Mouse (Mus musculus) CH12.LX (cell line): ENCODE results near the gene Ndufb8. TPM values are rescaled to one million over a fixed set of nuclear protein-coding genes. Genes with fewer than 3 reads are reported as not detected.
A peak's percentile ranks its signal among the peaks of the same experiment; 100 is the strongest.

Source experiments
- DNase-seq: peaks from one replicate; pipeline ENCODE4 v3.0.0-alpha.2; 2013; ENCODE audit errors: extremely low read depth
- H3K27ac ChIP-seq: 2 replicates; pipeline ENCODE4 v1.5.1; 2012; ENCODE audit warnings: low read depth, mild to moderate bottlenecking, control low read depth, moderate library complexity; ENCODE audit not compliant: insufficient read depth
- H3K27me3 ChIP-seq: replicated peaks from 2 replicates; pipeline ENCODE3; 2012; ENCODE audit warnings: inconsistent platforms
- H3K36me3 ChIP-seq, 2 experiments: replicated peaks in 1 of 2; 2 replicates each; pipeline versions ENCODE3 to v1.6.1; 2012; ENCODE audit warnings: inconsistent platforms in 1 of 2, low read length in 1 of 2, mild to moderate bottlenecking in 1 of 2, mixed read lengths in 1 of 2, moderate library complexity in 1 of 2; ENCODE audit not compliant: control insufficient read depth in 1 of 2, insufficient read depth in 1 of 2
- H3K4me1 ChIP-seq, 2 experiments: 2 replicates each; pipeline ENCODE4 v1.6.1; 2012; ENCODE audit warnings: inconsistent platforms in 1 of 2, moderate library complexity in 1 of 2; ENCODE audit not compliant: insufficient read depth in 2 of 2, control insufficient read depth in 1 of 2
- H3K4me2 ChIP-seq: 2 replicates; pipeline ENCODE4 v1.6.1; 2012; ENCODE audit warnings: low read depth, mild to moderate bottlenecking, control low read depth; ENCODE audit not compliant: poor library complexity, insufficient read depth, severe bottlenecking
- H3K4me3 ChIP-seq, 3 experiments: fragments of 150-350 bp in 1 of 3; sonication (generic) in 1 of 3; replicated peaks in 1 of 3; 2 replicates each; pipeline versions ENCODE3 to v1.5.1; 2011 to 2012; ENCODE audit warnings: low read depth in 2 of 3, low read length in 2 of 3, mild to moderate bottlenecking in 2 of 3, moderate library complexity in 2 of 3, control low read depth in 1 of 3, improper control_type of control experiment in 1 of 3, inconsistent platforms in 1 of 3, mixed read lengths in 1 of 3; ENCODE audit not compliant: poor library complexity in 1 of 3
- H3K79me2 ChIP-seq: replicated peaks from 2 replicates; pipeline ENCODE4 v1.6.1; 2012; ENCODE audit warnings: mild to moderate bottlenecking, moderate library complexity; ENCODE audit not compliant: control insufficient read depth, poor library complexity, insufficient read depth, severe bottlenecking; ENCODE audit errors: extremely low read depth
- H3K9ac ChIP-seq: 2 replicates; pipeline ENCODE4 v1.6.1; 2012; ENCODE audit warnings: low read depth, mild to moderate bottlenecking, control low read depth, moderate library complexity; ENCODE audit not compliant: insufficient read depth
- H3K9me3 ChIP-seq: replicated peaks from 2 replicates; pipeline ENCODE3; 2012; ENCODE audit warnings: low read length, inconsistent platforms, mixed read lengths
- BHLHE40 ChIP-seq: IDR thresholded peaks from 2 replicates; pipeline ENCODE4 v1.6.1; 2011; ENCODE audit warnings: mild to moderate bottlenecking, low read depth, low read length, improper control_type of control experiment
- CTCF ChIP-seq, 2 experiments: IDR thresholded peaks in 1 of 2; conservative IDR thresholded peaks in 1 of 2; 2 replicates each; pipeline ENCODE4 v1.5.1; 2011 to 2012; ENCODE audit warnings: low read depth in 2 of 2, low read length in 2 of 2, improper control_type of control experiment in 1 of 2, inconsistent platforms in 1 of 2, mild to moderate bottlenecking in 1 of 2, moderate library complexity in 1 of 2
- E2F4 ChIP-seq: IDR thresholded peaks from 2 replicates; pipeline ENCODE4 v1.6.1; 2011; ENCODE audit warnings: low read depth, low read length, improper control_type of control experiment; ENCODE audit not compliant: insufficient replicate concordance
- EP300 ChIP-seq: IDR thresholded peaks from 2 replicates; pipeline ENCODE4 v1.6.1; 2011; ENCODE audit warnings: low read length, improper control_type of control experiment
- ETS1 ChIP-seq: conservative IDR thresholded peaks from 2 replicates; pipeline ENCODE4 v1.6.1; 2012; ENCODE audit warnings: low read depth, mild to moderate bottlenecking, inconsistent platforms, low read length, improper control_type of control experiment, moderate library complexity
- GABPA ChIP-seq: IDR thresholded peaks from 2 replicates; pipeline ENCODE4 v1.6.1; 2012; ENCODE audit warnings: low read depth, low read length, improper control_type of control experiment, inconsistent platforms; ENCODE audit not compliant: insufficient replicate concordance
- IRF4 ChIP-seq: IDR thresholded peaks from 2 replicates; pipeline ENCODE4 v1.6.1; 2014; ENCODE audit warnings: low read depth, mild to moderate bottlenecking, inconsistent platforms, low read length, improper control_type of control experiment
- JUN ChIP-seq: IDR thresholded peaks from 2 replicates; pipeline ENCODE4 v1.6.1; 2011; ENCODE audit warnings: low read depth, mild to moderate bottlenecking, low read length, improper control_type of control experiment, moderate library complexity; ENCODE audit not compliant: insufficient read depth
- JUND ChIP-seq: conservative IDR thresholded peaks from 2 replicates; pipeline ENCODE4 v1.6.1; 2011; ENCODE audit warnings: low read depth, low read length, improper control_type of control experiment
- KAT2A ChIP-seq: IDR thresholded peaks from 2 replicates; pipeline ENCODE4 v1.6.1; 2012; ENCODE audit warnings: low read length, improper control_type of control experiment, inconsistent platforms; ENCODE audit not compliant: insufficient replicate concordance
- MAX ChIP-seq: IDR thresholded peaks from 2 replicates; pipeline ENCODE4 v1.6.1; 2011; ENCODE audit warnings: low read length, improper control_type of control experiment
- MAZ ChIP-seq: IDR thresholded peaks from 2 replicates; pipeline ENCODE4 v1.6.1; 2012; ENCODE audit warnings: low read depth, mild to moderate bottlenecking, inconsistent platforms, low read length, improper control_type of control experiment, moderate library complexity
- MEF2A ChIP-seq: IDR thresholded peaks from 2 replicates; pipeline ENCODE4 v1.6.1; 2014; ENCODE audit warnings: low read depth, mild to moderate bottlenecking, inconsistent platforms, low read length, improper control_type of control experiment, borderline replicate concordance
- MYC ChIP-seq: IDR thresholded peaks from 2 replicates; pipeline ENCODE4 v1.6.1; 2011; ENCODE audit warnings: low read depth, mild to moderate bottlenecking, improper control_type of control experiment, low read length
- NELFE ChIP-seq: IDR thresholded peaks from 2 replicates; pipeline ENCODE4 v1.6.1; 2011; ENCODE audit warnings: low read depth, low read length, improper control_type of control experiment
- POLR2A ChIP-seq: IDR thresholded peaks from 2 replicates; pipeline ENCODE4 v1.6.1; 2011; ENCODE audit warnings: low read depth, mild to moderate bottlenecking, improper control_type of control experiment, low read length
- POLR2AphosphoS2 ChIP-seq: IDR thresholded peaks from 2 replicates; pipeline ENCODE4 v1.6.1; 2011; ENCODE audit warnings: low read depth, low read length, improper control_type of control experiment
- RAD21 ChIP-seq: IDR thresholded peaks from 2 replicates; pipeline ENCODE4 v1.6.1; 2011; ENCODE audit warnings: low read depth, mild to moderate bottlenecking, low read length, improper control_type of control experiment, moderate library complexity
- RCOR1 ChIP-seq: conservative IDR thresholded peaks from 2 replicates; pipeline ENCODE4 v1.6.1; 2012; ENCODE audit warnings: low read depth, mild to moderate bottlenecking, inconsistent platforms, low read length, improper control_type of control experiment
- SIN3A ChIP-seq: IDR thresholded peaks from 2 replicates; pipeline ENCODE4 v1.6.1; 2012; ENCODE audit warnings: low read length, improper control_type of control experiment, inconsistent platforms
- SMC3 ChIP-seq: IDR thresholded peaks from 2 replicates; pipeline ENCODE4 v1.6.1; 2011; ENCODE audit warnings: low read depth, low read length, improper control_type of control experiment
- TBP ChIP-seq: conservative IDR thresholded peaks from 2 replicates; pipeline ENCODE4 v1.6.1; 2011; ENCODE audit warnings: low read depth, low read length, improper control_type of control experiment
- TCF12 ChIP-seq: IDR thresholded peaks from 2 replicates; pipeline ENCODE4 v1.6.1; 2014; ENCODE audit warnings: low read depth, mild to moderate bottlenecking, inconsistent platforms, low read length, improper control_type of control experiment
- UBTF ChIP-seq: IDR thresholded peaks from 2 replicates; pipeline ENCODE4 v1.6.1; 2012; ENCODE audit warnings: low read depth, mild to moderate bottlenecking, inconsistent platforms, low read length, improper control_type of control experiment, moderate library complexity
- USF1 ChIP-seq: IDR thresholded peaks from 2 replicates; pipeline ENCODE4 v1.6.1; 2014; ENCODE audit warnings: low read depth, mild to moderate bottlenecking, inconsistent platforms, low read length, improper control_type of control experiment
- USF2 ChIP-seq: conservative IDR thresholded peaks from 2 replicates; pipeline ENCODE4 v1.6.1; 2011; ENCODE audit warnings: low read depth, low read length, improper control_type of control experiment
- ZC3H11A ChIP-seq: IDR thresholded peaks from 2 replicates; pipeline ENCODE4 v1.6.1; 2012; ENCODE audit warnings: low read depth, mild to moderate bottlenecking, inconsistent platforms, low read length, improper control_type of control experiment
- ZMIZ1 ChIP-seq: IDR thresholded peaks from 2 replicates; pipeline ENCODE4 v1.6.1; 2012; ENCODE audit warnings: low read depth, mild to moderate bottlenecking, inconsistent platforms, low read length, improper control_type of control experiment
- ZNF384 ChIP-seq: IDR thresholded peaks from 2 replicates; pipeline ENCODE4 v1.6.1; 2012; ENCODE audit warnings: low read depth, low read length, improper control_type of control experiment, inconsistent platforms
- dilution Hi-C: fragments of 300-500 bp; cut with MboI; formaldehyde crosslinking; loops from 2 replicates; pipeline ENCODE4 v1.14.3; 2020; ENCODE audit warnings: low sequenced_read_pairs; ENCODE audit not compliant: extremely low pct_unique_long_range_greater_than_20kb, extremely low pct_ligation_motif_present
- in situ Hi-C: fragments of 300-500 bp; cut with MboI; formaldehyde crosslinking; loops from 3 replicates; pipeline ENCODE4 v1.14.3; 2019; ENCODE audit warnings: low sequenced_read_pairs, low pct_ligation_motif_present, low pct_unique_long_range_greater_than_20kb, mixed read lengths
- polyA plus RNA-seq: library from polyadenylated mRNA; unstranded; fragments of >175 nt; gene quantifications from 2 replicates; pipeline ENCODE4 v1.2.1, GENCODE M21; 2012; ENCODE audit warnings: low read depth; ENCODE audit not compliant: insufficient read length
- total RNA-seq, 2 experiments: library from RNA; depleted of rRNA; stranded (reverse); fragments of 300-350 nt in 1 of 2; fragments of >200 nt in 1 of 2; gene quantifications; 2 replicates each; pipeline ENCODE4 v1.2.3; 2012 to 2014

Gene Ndufb8
- total and polyA plus RNA-seq, 3 experiments: 321 to 383 (median 354) TPM

DNA sequence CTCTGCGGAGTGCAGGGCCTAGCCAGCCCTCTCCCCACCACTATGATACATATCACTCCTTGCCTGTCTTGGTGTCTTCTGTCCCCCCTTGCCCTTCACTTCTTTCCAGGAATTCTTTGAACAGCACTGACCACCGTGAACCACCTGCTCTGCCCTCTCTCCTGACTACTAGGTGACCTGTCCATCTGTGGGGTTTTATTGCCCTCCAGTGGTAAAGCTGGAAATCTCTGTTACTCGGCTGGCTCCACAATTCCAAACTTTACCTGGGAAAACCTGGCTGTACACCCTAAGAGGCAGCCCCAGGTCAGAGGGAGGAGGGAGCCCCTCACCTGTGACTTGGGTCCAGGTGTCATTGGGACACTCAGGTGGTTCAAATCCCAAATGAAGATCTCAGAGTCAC lies 19.9 kb downstream of the Ndufb8 start:
- Histone ChIP-seq H3K27me3 (no peaks in the 10 kb centered on the region), H3K27ac (no peak overlapping the region), H3K9ac (no peak overlapping the region), H3K4me3 (no peak overlapping the region), H3K4me1 (no peaks in the 10 kb centered on the region), H3K4me2 (no peak overlapping the region), H3K9me3 (peaks cover 3% of the 10 kb centered on the region), H3K36me3 (peaks cover 0 to 11% of the 10 kb centered on the region in 2 experiments), H3K79me2 (no peaks in the 10 kb centered on the region)
- TF ChIP-seq USF1 (no peak), POLR2AphosphoS2 (no peak), EP300 (no peak), E2F4 (no peak), RCOR1 (no peak), POLR2A (no peak), RAD21 (peak; percentile 73), MYC (no peak), CTCF (conservative IDR thresholded peaks at IDR 0.05 in 1 of 2, IDR thresholded peaks at IDR 0.05 in 1 of 2; ENCODE audit: low read depth in 2 of 2, low read length in 2 of 2) (peak; percentile 9 to 74; a peak in 2 of 4 replicates), SMC3 (peak; percentile 63), JUND (no peak), ZC3H11A (peak; percentile 23; the same call in 1 of the 2 replicates), TCF12 (no peak), ZNF384 (no peak), GABPA (no peak)
- in situ Hi-C loops: no loop called here
- no peak for DNase-seq
- dilution Hi-C loops: no loop called here

DNA sequence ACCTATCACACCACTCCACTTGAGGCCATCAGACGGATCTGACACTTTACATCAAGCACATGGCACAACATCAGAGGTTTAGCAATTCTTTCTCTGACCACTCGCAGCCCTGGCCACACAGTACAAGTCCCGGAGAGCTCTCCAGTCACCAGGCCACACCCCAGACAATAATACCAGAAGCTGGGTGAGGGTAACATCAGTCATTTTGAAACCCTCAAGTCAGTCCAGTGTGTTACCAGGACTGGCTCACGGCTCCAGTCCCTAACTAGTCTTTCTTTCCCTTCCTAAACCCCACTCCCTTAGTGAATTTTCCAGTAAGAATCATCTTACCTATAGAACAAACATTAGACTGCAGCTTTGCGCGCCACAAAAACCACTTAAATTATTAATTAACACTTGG lies 25.2 kb downstream of the Ndufb8 start:
- Histone ChIP-seq H3K36me3 (peaks cover 0 to 18% of the 10 kb centered on the region in 2 experiments), H3K9me3 (no peaks in the 10 kb centered on the region), H3K27me3 (no peaks in the 10 kb centered on the region), H3K4me2 (no peak overlapping the region), H3K79me2 (no peaks in the 10 kb centered on the region), H3K27ac (no peak overlapping the region), H3K4me1 (peaks cover 6 to 18% of the 10 kb centered on the region in 2 experiments), H3K4me3 (no peak overlapping the region), H3K9ac (no peak overlapping the region)
- DNase-seq: no peak
- in situ Hi-C loops: loop anchor here (5.0 kb wide), 1 partner anchor 53 kb away; no protein-coding TSS in a partner anchor
- TF ChIP-seq MAZ (no peak), NELFE (no peak), RCOR1 (no peak), E2F4 (no peak), TCF12 (no peak), MYC (no peak), GABPA (no peak), SIN3A (no peak), JUN (0 out of 2 replicates have a peak, but pooled peaks have one; percentile 8), MAX (no peak), ZMIZ1 (no peak), TBP (no peak), POLR2A (no peak), MEF2A (no peak), BHLHE40 (no peak), POLR2AphosphoS2 (no peak), JUND (peak; percentile 59; the same call in 1 of the 2 replicates), EP300 (peak; percentile 65), CTCF (conservative IDR thresholded peaks at IDR 0.05 in 1 of 2, IDR thresholded peaks at IDR 0.05 in 1 of 2; ENCODE audit: low read depth in 2 of 2, low read length in 2 of 2) (no peak), USF2 (no peak), UBTF (no peak), ETS1 (no peak), SMC3 (no peak), IRF4 (peak; percentile 92), KAT2A (no peak)
- dilution Hi-C loops: no loop called here
